Mouse (Mus musculus) bone marrow macrophage, adult 2 months (primary cell): ENCODE data around the gene Elfn1. TPM values are rescaled to one million over a fixed set of nuclear protein-coding genes. Genes with fewer than 3 reads are reported as not detected.

ENCODE experiments used
- H3K27ac ChIP-seq: 2 replicates; pipeline ENCODE4 v1.5.1; 2012; ENCODE audit warnings: low read depth, low read length; ENCODE audit not compliant: insufficient read depth
- H3K4me1 ChIP-seq: 2 replicates; pipeline ENCODE4 v1.6.1; 2012; ENCODE audit warnings: low read length; ENCODE audit not compliant: control insufficient read depth, insufficient read depth
- H3K4me3 ChIP-seq: 2 replicates; pipeline ENCODE4 v1.5.1; 2012; ENCODE audit warnings: mild to moderate bottlenecking, low read length, moderate library complexity; ENCODE audit not compliant: insufficient read depth
- CTCF ChIP-seq: IDR thresholded peaks from 2 replicates; pipeline ENCODE4 v1.5.1; 2012; ENCODE audit warnings: low read depth, mild to moderate bottlenecking, low read length, moderate library complexity
- POLR2A ChIP-seq: IDR thresholded peaks from 2 replicates; pipeline ENCODE4 v1.6.1; 2012; ENCODE audit warnings: mild to moderate bottlenecking, low read depth, low read length, borderline replicate concordance
- polyA plus RNA-seq: library from polyadenylated mRNA; stranded (reverse); fragments of >200 nt; gene quantifications from 2 replicates; pipeline ENCODE4 v1.2.4, GENCODE M21; 2012; ENCODE audit not compliant: missing spikeins, insufficient read depth, insufficient read length

The Elfn1 gene
- polyA plus RNA-seq, 1 experiment, result not detected

GRCm38 (mm10) chr5:139892326-139892994 lies 15.3 kb upstream of the Elfn1 start:
- TF ChIP-seq CTCF, result no peak
- no peak overlapping the region for H3K4me3 ChIP-seq
- H3K27ac ChIP-seq, result no peak overlapping the region
- H3K4me1 ChIP-seq, result no peaks in the 10 kb centered on the region

GRCm38 (mm10) chr5:139892995-139893345 lies 14.8 kb upstream of the Elfn1 start:
- Histone ChIP-seq H3K27ac (no peak overlapping the region), H3K4me3 (no peak overlapping the region), H3K4me1 (no peaks in the 10 kb centered on the region)
- TF ChIP-seq POLR2A, result no peak
- no peak for TF ChIP-seq CTCF

- TF ChIP-seq CTCF (no peak), POLR2A (no peak)
- H3K27ac ChIP-seq, result no peak overlapping the region
- no peak overlapping the region for H3K4me3 ChIP-seq
- H3K4me1 ChIP-seq, result no peaks in the 10 kb centered on the region
These were observed 13.7 kb upstream of the Elfn1 start for GRCm38 (mm10) chr5:139894025-139894508.

GRCm38 (mm10) chr5:139899044-139899443 lies 8.7 kb upstream of the Elfn1 start:
- Histone ChIP-seq H3K4me3 (no peak overlapping the region), H3K27ac (no peak overlapping the region), H3K4me1 (no peaks in the 10 kb centered on the region)
- TF ChIP-seq CTCF (no peak), POLR2A (no peak)

- TF ChIP-seq CTCF (no peak), POLR2A (no peak)
- Histone ChIP-seq H3K4me1 (no peaks in the 10 kb centered on the region), H3K4me3 (no peak overlapping the region), H3K27ac (no peak overlapping the region)
These were observed 2.6 kb upstream of the Elfn1 start for GRCm38 (mm10) chr5:139905121-139905520.

- TF ChIP-seq CTCF (no peak), POLR2A (no peak)
- no peak overlapping the region for H3K4me3 ChIP-seq
- H3K4me1 ChIP-seq, result no peaks in the 10 kb centered on the region
- H3K27ac ChIP-seq, result no peak overlapping the region
These were observed 1.2 kb upstream of the Elfn1 start for GRCm38 (mm10) chr5:139906507-139906906.

GRCm38 (mm10) chr5:139907241-139907640 lies 502 bp upstream of the Elfn1 start:
- TF ChIP-seq CTCF (no peak), POLR2A (no peak)
- Histone ChIP-seq H3K4me3 (no peak overlapping the region), H3K4me1 (no peaks in the 10 kb centered on the region), H3K27ac (no peak overlapping the region)

- Histone ChIP-seq H3K4me1 (no peaks in the 10 kb centered on the region), H3K4me3 (peak overlapping the region; percentile 32), H3K27ac (no peak overlapping the region)
- TF ChIP-seq CTCF, result no peak
- TF ChIP-seq POLR2A, result no peak
These were observed 584 bp downstream of the Elfn1 start for GRCm38 (mm10) chr5:139908243-139908810.

- TF ChIP-seq POLR2A (no peak), CTCF (no peak)
- H3K4me3 ChIP-seq, result peak overlapping the region; percentile 32
- H3K4me1 ChIP-seq, result no peaks in the 10 kb centered on the region
- H3K27ac ChIP-seq, result no peak overlapping the region
These were observed 1.3 kb downstream of the Elfn1 start for GRCm38 (mm10) chr5:139908811-139909627.

GRCm38 (mm10) chr5:139909710-139910550 lies 2.2 kb downstream of the Elfn1 start:
- H3K4me3 ChIP-seq, result no peak overlapping the region
- no peak overlapping the region for H3K27ac ChIP-seq
- no peaks in the 10 kb centered on the region for H3K4me1 ChIP-seq
- TF ChIP-seq POLR2A (no peak), CTCF (no peak)
